Mouse (Mus musculus): ENCODE measurements around the gene C2cd6. TPM values are rescaled to one million over a fixed set of nuclear protein-coding genes. Genes with fewer than 3 reads are reported as not detected.

The C2cd6 gene
- polyA plus RNA-seq, 1 experiment: not detected

- no peaks in the 10 kb centered on the region; the same call in 1 of the 2 replicates for H3K4me1 ChIP-seq (ENCODE audit: control insufficient read depth)
- H3K4me3 ChIP-seq (replicated peaks): no peak overlapping the region
- H3K36me3 ChIP-seq (ENCODE audit: control insufficient read depth): no peaks in the 10 kb centered on the region
- H3K27me3 ChIP-seq (ENCODE audit: control insufficient read depth): no peaks in the 10 kb centered on the region
- no peak for TF ChIP-seq GATA1 (IDR thresholded peaks at IDR 0.05; ENCODE audit: low read length)
- no peak for TF ChIP-seq TAL1 (IDR thresholded peaks at IDR 0.05; ENCODE audit: low read length)
- no peaks in the 10 kb centered on the region for H3K9me3 ChIP-seq (ENCODE audit: control insufficient read depth, low read length)
Measured at GRCm38 (mm10) chr1:59070867-59071266, 23.8 kb downstream of the C2cd6 start.

- Histone ChIP-seq H3K9me3 (ENCODE audit: control insufficient read depth, low read length) (no peaks in the 10 kb centered on the region), H3K4me3 (replicated peaks) (no peak overlapping the region), H3K27me3 (ENCODE audit: control insufficient read depth) (no peaks in the 10 kb centered on the region), H3K4me1 (ENCODE audit: control insufficient read depth) (no peaks in the 10 kb centered on the region), H3K36me3 (ENCODE audit: control insufficient read depth) (no peaks in the 10 kb centered on the region)
- TF ChIP-seq TAL1 (IDR thresholded peaks at IDR 0.05; ENCODE audit: low read length): no peak
- TF ChIP-seq GATA1 (IDR thresholded peaks at IDR 0.05; ENCODE audit: low read length): no peak
Measured at GRCm38 (mm10) chr1:59067976-59068375, 26.7 kb downstream of the C2cd6 start.

- Histone ChIP-seq H3K36me3 (ENCODE audit: control insufficient read depth) (no peaks in the 10 kb centered on the region), H3K27me3 (ENCODE audit: control insufficient read depth) (no peaks in the 10 kb centered on the region), H3K4me3 (replicated peaks) (no peak overlapping the region), H3K4me1 (ENCODE audit: control insufficient read depth) (no peaks in the 10 kb centered on the region), H3K9me3 (ENCODE audit: control insufficient read depth, low read length) (no peaks in the 10 kb centered on the region)
- TF ChIP-seq TAL1 (IDR thresholded peaks at IDR 0.05; ENCODE audit: low read length): no peak
Measured at GRCm38 (mm10) chr1:59063697-59064096, 31.0 kb downstream of the C2cd6 start.

- Histone ChIP-seq H3K27me3 (ENCODE audit: control insufficient read depth) (no peaks in the 10 kb centered on the region), H3K4me3 (replicated peaks) (no peak overlapping the region), H3K4me1 (ENCODE audit: control insufficient read depth) (no peaks in the 10 kb centered on the region), H3K9me3 (ENCODE audit: control insufficient read depth, low read length) (no peaks in the 10 kb centered on the region), H3K36me3 (ENCODE audit: control insufficient read depth) (no peaks in the 10 kb centered on the region)
- no peak for TF ChIP-seq GATA1 (IDR thresholded peaks at IDR 0.05; ENCODE audit: low read length)
- no peak for TF ChIP-seq TAL1 (IDR thresholded peaks at IDR 0.05; ENCODE audit: low read length)
Measured at GRCm38 (mm10) chr1:59056955-59057354, 37.7 kb downstream of the C2cd6 start.

GRCm38 (mm10) chr1:59051306-59051705 lies 43.4 kb downstream of the C2cd6 start:
- TF ChIP-seq GATA1 (IDR thresholded peaks at IDR 0.05; ENCODE audit: low read length): no peak
- TF ChIP-seq TAL1 (IDR thresholded peaks at IDR 0.05; ENCODE audit: low read length): no peak
- no peaks in the 10 kb centered on the region for H3K36me3 ChIP-seq (ENCODE audit: control insufficient read depth)
- no peak overlapping the region for H3K4me3 ChIP-seq (replicated peaks)
- no peaks in the 10 kb centered on the region for H3K27me3 ChIP-seq (ENCODE audit: control insufficient read depth)
- H3K4me1 ChIP-seq (ENCODE audit: control insufficient read depth): no peaks in the 10 kb centered on the region
- no peaks in the 10 kb centered on the region for H3K9me3 ChIP-seq (ENCODE audit: control insufficient read depth, low read length)

- TF ChIP-seq TAL1 (IDR thresholded peaks at IDR 0.05; ENCODE audit: low read length) (no peak), GATA1 (IDR thresholded peaks at IDR 0.05; ENCODE audit: low read length) (no peak)
- Histone ChIP-seq H3K4me1 (ENCODE audit: control insufficient read depth) (no peaks in the 10 kb centered on the region), H3K27me3 (ENCODE audit: control insufficient read depth) (no peaks in the 10 kb centered on the region), H3K4me3 (replicated peaks) (no peak overlapping the region), H3K36me3 (ENCODE audit: control insufficient read depth) (no peaks in the 10 kb centered on the region), H3K9me3 (ENCODE audit: control insufficient read depth, low read length) (no peaks in the 10 kb centered on the region)
Measured at GRCm38 (mm10) chr1:59037723-59038122, 57.0 kb downstream of the C2cd6 start.

- Histone ChIP-seq H3K27me3 (ENCODE audit: control insufficient read depth) (no peaks in the 10 kb centered on the region), H3K36me3 (ENCODE audit: control insufficient read depth) (no peaks in the 10 kb centered on the region), H3K9me3 (ENCODE audit: control insufficient read depth, low read length) (no peaks in the 10 kb centered on the region), H3K4me1 (ENCODE audit: control insufficient read depth) (no peaks in the 10 kb centered on the region), H3K4me3 (replicated peaks) (no peak overlapping the region)
- no peak for TF ChIP-seq GATA1 (IDR thresholded peaks at IDR 0.05; ENCODE audit: low read length)
- TF ChIP-seq TAL1 (IDR thresholded peaks at IDR 0.05; ENCODE audit: low read length): no peak
Measured at GRCm38 (mm10) chr1:59021556-59021955, 73.1 kb downstream of the C2cd6 start.

- Histone ChIP-seq H3K4me3 (replicated peaks) (no peak overlapping the region), H3K27me3 (ENCODE audit: control insufficient read depth) (peaks cover 7% of the 10 kb centered on the region), H3K9me3 (ENCODE audit: control insufficient read depth, low read length) (no peaks in the 10 kb centered on the region), H3K4me1 (ENCODE audit: control insufficient read depth) (no peaks in the 10 kb centered on the region), H3K36me3 (ENCODE audit: control insufficient read depth) (no peaks in the 10 kb centered on the region)
- TF ChIP-seq TAL1 (IDR thresholded peaks at IDR 0.05; ENCODE audit: low read length): no peak
- TF ChIP-seq GATA1 (IDR thresholded peaks at IDR 0.05; ENCODE audit: low read length): no peak
Measured at GRCm38 (mm10) chr1:59009250-59009649, 85.5 kb downstream of the C2cd6 start.

Other genes with a start within 250 kb of the C2cd6 start
- gene Trak2, start 121.5 kb downstream of the C2cd6 start, polyA plus RNA-seq (2012): 54.9 and 57.2 TPM in 2 replicates
- gene Stradb, start 121.4 kb downstream of the C2cd6 start, polyA plus RNA-seq (2012): 2.2 and 2.5 TPM in 2 replicates
- 0.07 and 0.23 TPM in 2 replicates for gene Tmem237, start 25.5 kb upstream of the C2cd6 start, polyA plus RNA-seq (2012)
- gene Mpp4, start 68.5 kb upstream of the C2cd6 start, polyA plus RNA-seq (2012): 0.03 and 0.04 TPM in 2 replicates
- gene Als2, start 142.3 kb upstream of the C2cd6 start, polyA plus RNA-seq (2012): 0.07 and 0.09 TPM in 2 replicates
- gene Cdk15, start 162.0 kb upstream of the C2cd6 start, polyA plus RNA-seq (2012): not detected in 2 replicates